Mouse (Mus musculus) kidney, adult 8-10 months (tissue): Measurements from ENCODE around the gene Tmem260.
"Not testable (repeated sequence)": the region's sequence is repeated elsewhere in the genome, so short reads cannot be mapped to it uniquely, and the experiment has no call there.

ENCODE experiments used
- DNase-seq, 2 experiments: peaks; one replicate each; pipeline ENCODE4 v3.0.0; 2022

Tmem260 gene

DNA sequence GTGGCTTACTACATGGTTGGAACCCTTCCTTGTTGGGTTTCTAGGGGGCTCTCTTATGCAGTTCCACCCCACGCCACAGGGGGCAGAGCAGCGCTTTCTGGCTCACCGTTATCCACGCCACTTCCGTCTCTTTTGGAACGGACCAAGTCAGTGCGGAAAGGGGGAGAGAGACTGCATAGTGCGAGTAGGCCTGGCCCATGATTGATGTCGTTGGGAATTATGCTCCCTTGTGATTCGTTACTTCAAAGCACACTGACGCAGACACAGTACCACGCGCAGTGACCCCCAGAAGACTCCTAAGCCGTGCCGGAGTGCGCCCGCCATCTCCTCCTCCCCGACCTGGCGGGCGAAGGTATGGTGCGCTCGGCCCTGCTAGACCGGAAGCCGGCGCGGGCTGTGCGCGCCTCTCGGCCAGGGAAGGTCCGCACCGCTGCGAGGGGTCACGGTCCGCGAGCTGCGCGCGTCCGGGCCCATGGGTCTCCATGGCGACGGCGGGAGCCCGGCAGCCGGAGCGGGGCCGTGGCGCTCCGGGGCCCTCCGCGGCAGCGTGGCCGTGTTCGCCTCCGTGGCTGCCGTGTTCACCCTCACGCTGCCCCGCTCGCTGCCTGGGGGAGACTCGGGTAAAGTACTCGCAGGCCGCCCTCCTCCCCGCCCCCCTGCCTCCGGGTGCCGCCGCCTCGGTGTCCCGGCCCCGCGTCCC is at the start of gene Tmem260:
Tmem260 (plus strand) TSS at position 141 of the 700 bp plus-strand sequence.
- peak; percentile 90 to 93 for DNase-seq

DNA sequence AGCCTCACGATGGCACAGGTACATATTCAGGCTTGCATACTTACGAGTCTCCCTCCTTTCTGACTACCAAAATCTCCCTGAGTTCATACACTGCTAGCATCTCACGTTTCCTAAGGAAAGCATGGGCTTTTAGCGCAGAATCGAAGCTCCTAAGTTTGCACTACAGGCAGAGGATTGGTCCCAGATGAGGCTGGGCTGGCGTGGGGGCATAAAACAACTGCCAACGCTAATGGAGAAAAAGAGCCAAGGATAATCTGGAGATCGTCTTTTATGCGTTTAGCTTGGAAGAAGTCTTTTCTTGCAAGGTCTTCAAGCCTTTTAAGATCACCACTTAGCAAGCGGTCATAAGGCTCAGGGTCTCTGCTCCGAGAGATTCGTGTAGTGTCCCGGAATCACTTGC is 39.8 kb upstream of the Tmem260 start:
- no peak for DNase-seq

DNA sequence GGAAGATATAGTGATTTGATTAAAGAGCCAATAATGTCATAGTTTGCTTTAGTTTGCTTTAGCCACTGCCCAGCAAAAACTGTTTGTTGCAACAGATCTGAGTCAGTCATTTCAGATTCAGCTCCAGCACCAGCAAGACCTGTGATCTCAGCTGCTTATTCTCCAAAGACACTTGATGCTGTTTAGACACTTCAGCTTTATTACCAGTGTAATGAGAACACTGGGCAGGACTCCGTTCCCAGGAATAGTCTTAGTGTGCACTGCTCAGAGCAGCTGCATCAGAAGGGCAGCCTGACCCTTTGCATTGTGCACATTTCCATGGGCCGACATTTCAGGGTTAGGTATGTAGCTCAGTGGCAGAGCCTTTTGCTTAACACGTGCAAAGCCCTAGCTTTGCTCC is 28.9 kb upstream of the Tmem260 start:
- DNase-seq: no peak

DNA sequence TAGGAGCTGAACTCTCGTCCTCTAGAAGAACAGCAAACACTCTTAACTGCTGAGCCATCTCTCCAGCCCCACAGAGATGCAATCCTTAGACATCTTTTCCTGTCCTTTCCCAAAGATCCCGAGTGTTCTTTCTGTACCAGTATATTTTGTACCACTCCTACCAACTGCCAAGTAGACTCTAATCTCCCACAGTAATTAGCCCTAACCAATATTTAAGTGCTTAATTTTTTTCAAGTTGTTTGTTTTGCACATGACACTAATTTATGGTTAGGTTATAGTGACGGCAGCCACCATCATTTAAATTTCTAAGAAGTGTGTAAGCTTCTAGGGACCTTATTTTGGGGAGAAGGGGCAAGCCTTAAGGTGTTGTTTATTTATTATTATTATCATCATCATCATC is 27.7 kb upstream of the Tmem260 start:
- DNase-seq: no peak

DNA sequence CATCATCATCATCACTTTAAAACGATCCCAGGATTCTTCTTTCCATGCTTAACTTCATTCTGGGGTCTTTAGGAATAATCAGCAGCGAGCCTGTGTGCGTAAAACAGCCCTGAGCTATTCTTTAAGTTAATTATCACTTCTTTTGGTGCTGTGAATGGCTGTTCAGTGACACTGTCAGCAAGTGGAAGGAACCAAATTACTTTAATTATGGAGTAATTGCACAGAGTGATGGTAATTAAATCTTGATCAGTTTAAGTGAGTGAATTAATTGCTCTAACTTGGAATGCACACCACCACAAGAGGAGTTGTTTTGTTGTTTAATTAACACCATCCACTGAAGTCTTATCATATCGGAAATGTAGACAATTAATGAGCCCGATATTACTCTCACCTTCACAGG is 27.3 kb upstream of the Tmem260 start:
- DNase-seq: no peak

DNA sequence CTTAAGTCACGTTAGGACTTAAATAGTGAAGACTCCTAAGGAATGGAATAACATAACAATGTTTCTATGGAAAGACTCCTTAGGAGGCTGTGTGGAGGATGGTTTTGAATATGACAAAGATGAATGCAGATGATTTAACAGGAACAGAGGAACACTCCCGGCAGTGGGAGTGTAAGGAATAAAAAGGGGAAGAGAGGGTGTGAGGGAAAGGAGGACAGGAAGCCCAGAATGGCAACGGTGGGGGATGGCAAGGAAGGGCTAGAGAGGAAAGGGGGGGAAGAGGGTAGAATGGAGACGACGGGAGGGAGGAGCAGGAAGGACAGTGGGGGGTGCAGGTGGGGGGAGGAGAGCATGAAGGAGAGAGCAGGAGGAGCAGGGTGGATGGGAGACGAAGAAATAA is 24.4 kb upstream of the Tmem260 start:
- DNase-seq: no peak

DNA sequence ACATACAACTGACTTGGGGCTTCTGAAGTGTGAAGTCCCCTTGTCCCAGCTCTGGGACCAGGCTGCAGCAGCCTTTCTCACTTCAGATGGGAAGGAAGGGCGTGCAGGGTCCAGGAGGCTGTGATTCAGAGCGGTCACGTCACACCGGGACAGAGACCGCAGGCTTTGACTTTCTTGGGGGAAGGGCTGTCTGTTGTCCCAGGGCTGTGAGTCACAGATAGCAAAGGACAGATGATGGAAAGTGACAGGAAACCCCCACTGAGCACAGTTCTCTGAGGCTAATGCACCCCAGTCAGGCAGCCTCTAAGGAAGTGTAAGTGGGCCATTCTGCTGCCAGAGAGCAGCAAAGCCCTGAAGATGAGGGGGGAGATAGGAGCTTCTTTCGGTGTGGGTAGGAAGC is 23.9 kb upstream of the Tmem260 start:
- DNase-seq: no peak

DNA sequence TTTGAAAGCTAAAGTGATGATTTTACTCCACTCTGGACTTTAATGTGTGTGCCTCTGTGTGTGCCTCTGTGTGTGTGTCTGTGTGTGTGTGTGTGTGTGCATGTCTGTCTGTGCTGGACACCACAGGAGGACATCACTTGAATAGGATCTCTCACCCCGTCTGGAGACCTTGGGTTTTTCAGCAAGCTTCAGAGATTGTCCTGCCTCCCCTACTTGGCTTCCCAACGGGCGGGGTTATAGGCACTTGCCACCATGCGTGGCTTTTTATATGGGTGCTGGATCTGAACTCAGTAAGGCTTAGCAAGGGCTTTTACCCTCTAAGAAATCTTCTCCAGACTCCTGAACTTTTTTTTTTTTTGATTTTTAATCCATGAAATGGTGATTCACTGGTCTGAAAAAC is 23.5 kb upstream of the Tmem260 start:
- DNase-seq: no peak

DNA sequence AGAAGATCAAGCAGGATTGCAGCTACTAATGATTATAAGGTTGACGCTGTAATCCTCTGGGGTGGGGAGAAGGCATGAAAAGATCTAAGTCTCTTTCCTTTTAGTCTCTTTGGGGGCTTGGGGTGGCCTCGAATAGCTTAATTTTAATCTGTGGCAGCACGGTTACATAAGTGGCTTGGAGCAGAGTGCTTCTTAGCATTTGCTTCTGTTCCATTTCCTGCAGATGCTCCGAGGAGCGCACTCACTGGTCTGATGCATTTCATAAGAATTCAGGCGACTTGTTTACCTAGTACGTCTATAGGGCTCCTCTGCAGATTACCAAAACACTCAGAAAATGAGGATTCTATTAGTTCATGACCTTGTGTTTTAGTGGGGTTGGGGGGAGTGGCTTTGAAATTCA is 23.0 kb upstream of the Tmem260 start:
- DNase-seq: no peak

DNA sequence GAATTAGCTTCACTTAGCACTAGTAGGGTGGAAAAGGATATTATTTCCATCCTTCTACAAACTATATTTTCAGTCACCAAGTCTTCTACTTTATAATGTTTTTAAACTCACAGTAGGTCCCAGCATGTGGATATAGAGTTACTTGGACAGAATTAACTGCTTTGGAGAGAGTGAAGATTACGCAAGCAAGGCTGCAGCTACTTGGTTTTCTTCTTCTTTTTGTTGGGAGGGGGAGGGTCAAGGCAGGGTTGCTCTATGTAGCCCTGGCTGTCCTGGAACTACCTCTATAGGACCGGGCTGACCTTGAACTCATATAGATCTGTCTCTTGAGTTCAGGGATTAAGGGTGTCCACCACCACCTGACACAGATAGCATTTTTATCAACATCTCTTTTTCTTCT is 13.9 kb upstream of the Tmem260 start:
- DNase-seq: no peak

DNA sequence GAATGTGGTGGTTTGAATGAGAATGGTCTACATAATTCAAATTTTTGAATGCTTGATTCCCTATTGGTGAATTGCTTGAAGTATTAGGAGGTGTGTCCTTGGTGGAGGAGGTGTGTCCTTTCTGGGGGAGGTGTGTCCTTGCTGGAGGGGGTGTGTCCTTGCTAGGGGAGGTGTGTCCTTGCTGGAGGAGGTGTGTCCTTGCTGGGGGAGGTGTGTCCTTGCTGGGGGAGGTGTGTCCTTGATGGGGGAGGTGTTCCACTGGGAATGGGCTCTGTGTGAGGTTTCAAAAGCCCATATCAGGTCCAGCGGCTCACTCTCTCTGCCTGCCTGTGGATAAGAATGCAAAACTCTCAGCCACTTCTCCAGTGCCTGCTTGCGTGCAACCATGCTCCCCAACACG is 2.1 kb upstream of the Tmem260 start:
- DNase-seq: peak; percentile 18 to 36

DNA sequence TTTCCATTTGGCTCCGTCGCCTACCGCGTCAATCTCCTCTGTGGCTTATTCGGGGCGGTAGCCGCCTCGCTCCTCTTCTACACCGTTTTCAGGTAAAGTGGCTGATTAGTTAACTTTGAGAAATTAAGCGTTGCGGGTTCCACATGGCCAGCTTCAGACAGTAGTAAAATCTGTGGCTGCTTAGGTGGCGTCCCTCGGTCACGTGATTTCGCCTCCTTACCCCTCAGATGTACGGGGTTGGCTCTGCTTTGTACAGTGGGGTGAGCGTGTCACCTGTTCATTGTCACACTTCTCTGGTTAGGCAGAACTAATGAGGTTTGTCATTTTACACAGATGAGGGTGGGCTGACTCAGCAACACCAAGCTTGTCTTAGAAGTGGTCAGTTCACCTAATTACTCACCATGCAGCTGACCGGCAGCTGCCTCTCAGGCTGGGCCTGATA is 6.1 kb downstream of the Tmem260 start:
- no peak for DNase-seq

DNA sequence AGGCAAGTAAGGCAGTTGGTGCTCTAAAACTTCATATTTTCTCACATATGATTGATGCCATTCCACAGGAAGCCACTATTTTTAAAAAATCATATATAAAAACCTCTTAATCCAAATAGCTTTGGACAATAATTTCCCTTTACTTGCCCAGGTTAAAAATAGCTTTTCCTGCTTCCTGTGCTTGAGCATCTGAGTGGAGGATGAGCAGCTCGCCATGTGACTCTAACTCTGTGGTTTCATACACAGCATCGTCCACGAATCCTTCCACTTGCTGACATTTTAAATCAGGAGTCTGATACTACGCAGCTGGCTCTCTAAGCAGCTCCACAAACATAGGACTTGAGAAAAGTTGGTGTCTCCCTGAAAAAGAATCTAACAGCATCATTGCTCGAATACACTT is 7.5 kb downstream of the Tmem260 start:
- no peak for DNase-seq

DNA sequence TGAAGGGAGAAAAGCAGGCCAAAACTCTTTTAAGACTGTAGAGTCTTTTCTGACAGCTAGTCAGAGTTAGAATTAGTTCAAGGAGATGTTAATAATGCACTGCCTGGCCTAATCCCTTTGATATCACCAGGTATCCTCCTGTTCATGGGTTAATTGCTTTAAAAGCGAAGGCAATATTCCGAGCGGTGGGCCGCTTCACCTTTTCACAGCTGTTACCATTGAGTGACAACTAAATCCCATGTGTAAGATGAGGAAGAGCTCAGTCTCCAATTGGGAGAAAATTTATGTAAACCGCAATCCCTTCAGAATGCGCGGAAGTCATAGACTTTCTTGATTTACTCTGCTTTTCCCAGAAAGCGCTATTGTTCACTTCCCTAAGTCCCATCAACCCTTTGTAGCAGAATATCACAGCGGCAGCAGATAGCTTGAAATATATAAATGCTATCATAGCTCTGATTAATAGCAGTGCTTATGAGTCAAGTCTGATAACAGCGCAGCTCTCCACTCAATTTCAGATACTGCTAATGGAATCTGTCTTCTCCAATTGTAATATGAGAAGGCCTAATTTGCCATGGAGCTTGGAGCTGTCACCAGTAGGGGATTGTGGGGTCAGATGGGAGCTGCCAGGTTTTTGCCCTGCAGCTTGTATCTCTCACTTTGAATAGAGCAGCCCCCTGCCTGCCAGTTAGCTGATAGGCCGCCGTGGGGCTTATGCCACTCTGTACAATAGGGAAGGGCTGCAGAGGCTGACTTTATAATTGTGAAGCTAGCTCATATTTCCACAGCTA is 10.6 kb downstream of the Tmem260 start:
- DNase-seq: no peak

DNA sequence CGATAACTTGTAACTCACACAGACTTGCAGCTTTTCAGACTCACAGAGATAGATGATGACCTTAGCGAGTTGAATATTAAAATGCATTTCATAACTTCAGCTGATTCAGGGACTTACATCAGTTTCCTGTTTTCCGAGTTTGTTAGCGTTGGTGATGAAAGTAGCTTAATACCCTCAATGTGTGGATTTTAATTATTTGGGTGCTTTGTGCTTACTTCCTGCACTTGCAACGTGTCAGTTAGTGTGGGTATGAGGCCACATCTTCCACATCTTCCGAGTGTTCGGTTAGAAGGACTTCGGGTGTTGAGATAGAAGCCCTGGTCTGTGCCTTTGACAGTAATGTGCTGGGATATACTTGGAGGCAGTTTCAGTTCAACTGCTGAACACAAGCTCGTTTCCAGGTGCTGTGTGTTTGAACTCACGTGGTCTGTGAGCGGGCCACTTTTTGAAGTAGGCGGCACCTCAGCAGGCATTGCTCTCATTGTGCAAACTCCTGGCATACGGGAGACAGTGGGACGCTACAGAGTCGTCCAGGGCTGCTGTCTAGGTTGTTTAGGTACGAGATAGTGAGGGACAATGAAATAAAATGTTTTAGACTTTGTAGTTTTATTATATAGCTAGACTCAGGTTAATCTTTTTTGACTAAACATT is 11.5 kb downstream of the Tmem260 start:
- no peak for DNase-seq

DNA sequence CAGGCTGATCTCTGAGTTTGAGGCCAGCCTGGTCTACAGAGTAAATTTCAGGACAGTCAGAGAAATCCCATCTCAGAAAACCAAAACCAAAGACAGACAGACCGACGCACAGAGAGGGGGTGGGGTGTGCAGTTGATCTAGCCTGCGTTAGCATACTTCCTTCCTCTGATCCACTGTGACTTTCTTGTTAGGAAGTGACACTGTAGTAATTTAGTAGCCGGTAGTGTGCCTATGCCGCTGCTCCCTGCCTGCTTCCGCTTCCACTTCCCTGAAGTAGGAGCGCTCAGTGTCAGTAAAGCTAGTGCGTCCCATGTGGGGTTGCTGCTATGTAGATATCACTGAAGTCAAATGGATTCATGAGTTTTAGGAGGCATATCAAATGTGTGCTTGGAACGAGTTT is 13.0 kb downstream of the Tmem260 start:
- DNase-seq: peak; percentile 9 to 15

DNA sequence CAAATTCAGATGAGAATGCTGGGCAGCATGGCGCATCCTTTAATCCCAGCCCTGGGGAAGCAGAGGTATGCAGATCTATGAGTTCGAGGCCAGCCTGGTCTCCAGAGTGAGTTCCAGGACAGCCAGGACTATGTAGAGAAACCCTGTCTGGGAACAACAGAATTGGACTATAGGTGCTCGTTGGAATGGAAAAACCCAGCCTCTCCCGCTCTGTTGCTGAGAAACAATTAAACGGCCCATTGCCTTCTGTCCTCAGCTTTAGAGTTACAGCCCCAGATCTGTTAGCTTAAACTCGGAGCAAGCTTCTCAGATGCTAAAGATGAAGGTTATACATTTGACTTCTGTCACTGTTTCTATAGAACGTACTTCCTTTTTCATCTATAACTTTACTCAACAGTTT is 22.4 kb downstream of the Tmem260 start:
- DNase-seq: no peak

DNA sequence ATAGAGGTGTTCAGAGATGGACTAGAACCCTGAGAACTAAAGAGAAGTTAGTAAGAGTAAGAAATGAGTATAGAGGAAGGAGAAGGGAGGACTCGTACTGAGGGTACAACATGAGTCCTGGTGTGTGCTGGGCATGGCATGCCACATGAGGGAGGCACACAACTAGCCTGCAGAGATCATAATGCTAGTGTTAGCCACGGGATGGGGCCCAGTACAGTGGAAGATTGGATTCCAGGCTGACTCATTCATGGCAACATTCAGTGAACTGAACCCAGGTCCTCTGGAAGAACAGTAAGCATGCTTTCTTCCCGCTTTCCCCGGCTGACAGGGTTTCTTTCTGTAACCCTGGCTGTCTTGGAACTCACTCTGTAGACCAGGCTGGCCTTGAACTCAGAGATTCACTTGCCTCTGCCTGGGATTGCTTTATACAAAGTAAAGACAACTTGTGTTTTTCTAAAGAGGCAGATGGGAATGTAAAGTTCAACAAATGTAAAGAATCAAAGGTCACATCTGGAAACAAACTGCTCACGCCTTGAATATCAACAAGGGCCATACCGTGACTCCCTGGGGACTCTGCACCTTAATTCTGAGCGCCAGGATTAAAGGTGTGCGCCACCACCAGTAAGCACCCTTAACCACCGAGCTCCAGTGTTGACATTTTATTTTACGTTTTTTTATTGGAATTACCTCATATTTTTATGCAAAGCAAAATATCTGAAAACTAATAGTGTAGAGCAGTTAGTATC is 25.0 kb downstream of the Tmem260 start:
- no peak for DNase-seq

DNA sequence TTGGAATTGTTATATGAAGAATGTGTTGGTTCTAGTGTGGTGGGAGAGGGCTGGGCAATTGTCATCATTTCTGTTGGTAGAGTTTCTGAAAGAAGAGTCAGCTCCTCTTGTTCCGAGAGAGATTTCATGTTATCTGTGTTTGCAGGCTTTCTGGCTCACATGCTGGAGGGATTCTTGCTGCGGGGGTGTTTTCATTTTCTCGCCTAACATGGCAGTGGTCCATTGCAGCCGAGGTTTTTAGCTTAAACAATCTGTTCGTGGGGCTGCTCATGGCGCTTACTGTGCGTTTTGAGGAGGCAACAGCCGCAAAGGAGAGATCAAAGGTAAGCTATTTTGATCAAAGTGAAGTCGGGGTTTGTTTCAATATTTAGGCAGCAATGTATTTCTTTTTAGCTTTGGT is 26.3 kb downstream of the Tmem260 start:
- no peak for DNase-seq

DNA sequence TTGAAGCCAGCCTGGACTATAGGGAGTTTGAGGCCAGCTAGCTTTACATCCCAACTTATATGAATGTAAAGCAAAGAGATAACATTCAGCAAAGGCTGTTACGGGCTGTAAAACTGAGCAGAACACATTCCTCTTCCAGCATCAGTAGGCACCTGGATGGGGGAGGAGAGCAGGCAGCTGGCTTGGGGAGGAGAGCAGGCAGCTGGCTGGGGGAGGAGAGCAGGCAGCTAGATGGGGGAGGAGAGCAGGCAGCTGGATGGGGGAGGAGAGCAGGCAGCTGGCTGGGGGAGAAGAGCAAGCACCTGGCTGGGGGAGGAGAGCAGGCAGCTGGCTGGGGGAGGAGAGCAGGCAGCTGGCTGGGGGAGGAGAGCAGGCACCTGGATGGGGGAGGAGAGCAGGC is 29.4 kb downstream of the Tmem260 start:
- no peak for DNase-seq

DNA sequence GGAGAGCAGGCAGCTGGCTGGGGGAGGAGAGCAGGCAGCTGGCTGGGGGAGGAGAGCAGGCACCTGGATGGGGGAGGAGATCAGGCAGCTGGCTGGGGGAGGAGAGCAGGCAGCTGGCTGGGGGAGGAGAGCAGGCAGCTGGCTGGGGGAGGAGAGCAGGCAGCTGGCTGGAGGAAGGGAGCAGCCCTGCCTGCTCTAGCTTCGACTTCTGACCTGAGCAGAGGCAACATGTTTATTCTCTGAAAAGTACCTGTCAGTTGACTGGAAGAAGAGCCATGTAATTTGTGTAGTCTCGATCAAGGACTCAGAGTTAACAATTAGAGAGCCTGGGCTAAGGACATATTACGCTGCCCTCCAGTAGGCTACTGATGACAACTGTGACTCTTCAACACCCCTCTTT is 29.9 kb downstream of the Tmem260 start:
- DNase-seq: not testable (repeated sequence)

DNA sequence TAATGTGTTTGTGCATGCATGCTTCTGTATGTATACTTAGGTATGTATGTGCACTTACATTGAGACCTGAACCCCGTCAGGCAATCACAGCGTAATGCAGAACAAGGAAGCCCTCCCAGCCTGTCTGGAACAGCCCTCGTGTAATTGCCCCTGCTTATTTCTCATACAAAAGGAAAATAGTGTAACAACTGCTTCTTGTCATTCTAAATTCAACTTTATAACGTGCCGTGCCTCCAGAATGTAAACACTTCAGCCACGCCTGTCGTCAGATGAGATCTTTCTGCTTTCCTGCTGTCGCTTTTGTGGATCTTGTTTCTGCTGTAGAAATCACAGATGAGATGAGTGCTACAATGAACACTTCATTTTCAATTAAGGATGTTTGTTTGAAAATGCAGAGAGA is 30.4 kb downstream of the Tmem260 start:
- no peak for DNase-seq

DNA sequence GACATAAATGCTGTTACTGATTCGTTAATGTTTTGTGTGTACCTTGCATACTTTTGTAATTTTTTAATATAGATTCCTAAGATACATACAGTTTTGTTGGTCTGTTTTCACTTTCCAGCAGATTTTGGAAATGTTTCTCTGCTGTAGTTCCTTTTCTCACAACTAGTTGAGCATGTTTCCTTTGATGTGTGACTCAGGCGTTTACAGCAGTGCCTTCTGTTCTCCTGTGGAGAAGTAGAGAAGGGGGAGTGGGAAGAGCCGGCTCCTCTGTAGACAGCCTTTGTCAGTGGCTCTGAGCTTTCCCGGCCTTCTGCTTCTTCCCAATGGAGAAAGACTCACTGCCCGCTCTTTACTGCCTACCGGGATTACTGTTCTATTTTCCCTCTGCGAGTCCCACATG is 35.7 kb downstream of the Tmem260 start:
- no peak for DNase-seq
